Mouse (Mus musculus): ENCODE results near the gene Tnfsf9. TPM values are rescaled to one million over a fixed set of nuclear protein-coding genes. Genes with fewer than 3 reads are reported as not detected.

Gene Tnfsf9
- total and polyA plus RNA-seq, 2 experiments from 2014 or later, result 4.7 to 8.1 TPM

- Histone ChIP-seq H3K9ac (replicated peaks; ENCODE audit: low read length) (no peak overlapping the region), H3K9me3 (ENCODE audit: low read length) (no peaks in the 10 kb centered on the region), H3K36me3 (ENCODE audit: insufficient read depth, low read length) (no peaks in the 10 kb centered on the region), H3K27me3 (ENCODE audit: insufficient read depth, low read length) (no peaks in the 10 kb centered on the region), H3K27ac (no peak overlapping the region), H3K4me1 (ENCODE audit: insufficient read depth, low read length) (no peaks in the 10 kb centered on the region), H3K4me3 (ENCODE audit: low read length) (no peak overlapping the region), H3K4me2 (ENCODE audit: low read depth, low read length) (no peak overlapping the region)
- TF ChIP-seq CTCF (IDR thresholded peaks at IDR 0.05; ENCODE audit: low read depth), result no peak
- WGBS, result 87% methylated on average over 10 of the region's 10 CpGs
- ATAC-seq (no peak), DNase-seq (ENCODE audit: low spot score) (no peak)
Measured at GRCm38 (mm10) chr17:57112768-57113474, 7.8 kb downstream of the Tnfsf9 start.

GRCm38 (mm10) chr17:57116801-57117200 is 11.7 kb downstream of the Tnfsf9 start:
- Histone ChIP-seq H3K4me3 (ENCODE audit: low read length) (no peak overlapping the region), H3K4me2 (ENCODE audit: low read depth, low read length) (no peak overlapping the region), H3K27ac (no peak overlapping the region), H3K27me3 (ENCODE audit: insufficient read depth, low read length) (no peaks in the 10 kb centered on the region), H3K36me3 (ENCODE audit: insufficient read depth, low read length) (no peaks in the 10 kb centered on the region), H3K9me3 (ENCODE audit: low read length) (no peaks in the 10 kb centered on the region), H3K9ac (replicated peaks; ENCODE audit: low read length) (no peak overlapping the region), H3K4me1 (ENCODE audit: insufficient read depth, low read length) (no peaks in the 10 kb centered on the region)
- ATAC-seq (no peak), DNase-seq (ENCODE audit: low spot score) (no peak)
- no peak for TF ChIP-seq CTCF (IDR thresholded peaks at IDR 0.05; ENCODE audit: low read depth)
- WGBS, result 53% methylated on average over 2 of the region's 2 CpGs

GRCm38 (mm10) chr17:57118524-57119349 is 13.6 kb downstream of the Tnfsf9 start:
- Histone ChIP-seq H3K4me1 (ENCODE audit: insufficient read depth, low read length) (no peaks in the 10 kb centered on the region), H3K9me3 (ENCODE audit: low read length) (no peaks in the 10 kb centered on the region), H3K27ac (no peak overlapping the region), H3K4me3 (ENCODE audit: low read length) (no peak overlapping the region), H3K9ac (replicated peaks; ENCODE audit: low read length) (no peak overlapping the region), H3K4me2 (ENCODE audit: low read depth, low read length) (no peak overlapping the region), H3K27me3 (ENCODE audit: insufficient read depth, low read length) (no peaks in the 10 kb centered on the region), H3K36me3 (ENCODE audit: insufficient read depth, low read length) (no peaks in the 10 kb centered on the region)
- DNase-seq (ENCODE audit: low spot score), result no peak
- no peak for TF ChIP-seq CTCF (IDR thresholded peaks at IDR 0.05; ENCODE audit: low read depth)
- WGBS, result 2% methylated on average over 11 of the region's 11 CpGs
- no peak for ATAC-seq

GRCm38 (mm10) chr17:57121856-57122255 is 16.7 kb downstream of the Tnfsf9 start:
- Histone ChIP-seq H3K27me3 (ENCODE audit: insufficient read depth, low read length) (no peaks in the 10 kb centered on the region), H3K9me3 (ENCODE audit: low read length) (no peaks in the 10 kb centered on the region), H3K36me3 (ENCODE audit: insufficient read depth, low read length) (no peaks in the 10 kb centered on the region), H3K4me3 (ENCODE audit: low read length) (no peak overlapping the region), H3K4me1 (ENCODE audit: insufficient read depth, low read length) (no peaks in the 10 kb centered on the region), H3K4me2 (ENCODE audit: low read depth, low read length) (no peak overlapping the region), H3K9ac (replicated peaks; ENCODE audit: low read length) (no peak overlapping the region), H3K27ac (no peak overlapping the region)
- WGBS, result 93% methylated on average over 2 of the region's 2 CpGs
- ATAC-seq (no peak), DNase-seq (ENCODE audit: low spot score) (no peak)
- TF ChIP-seq CTCF (IDR thresholded peaks at IDR 0.05; ENCODE audit: low read depth), result no peak

GRCm38 (mm10) chr17:57123192-57124118 is 18.3 kb downstream of the Tnfsf9 start:
- no peak overlapping the region for H3K4me3 ChIP-seq (ENCODE audit: low read length)
- H3K4me2 ChIP-seq (ENCODE audit: low read depth, low read length), result no peak overlapping the region
- ATAC-seq, result no peak
- no peaks in the 10 kb centered on the region for H3K36me3 ChIP-seq (ENCODE audit: insufficient read depth, low read length)
- H3K27ac ChIP-seq, result no peak overlapping the region
- no peaks in the 10 kb centered on the region for H3K9me3 ChIP-seq (ENCODE audit: low read length)
- DNase-seq (ENCODE audit: low spot score), result no peak
- 86% methylated on average over 11 of the region's 11 CpGs for WGBS
- H3K9ac ChIP-seq (replicated peaks; ENCODE audit: low read length), result no peak overlapping the region
- H3K27me3 ChIP-seq (ENCODE audit: insufficient read depth, low read length), result no peaks in the 10 kb centered on the region
- H3K4me1 ChIP-seq (ENCODE audit: insufficient read depth, low read length), result no peaks in the 10 kb centered on the region
- no peak for TF ChIP-seq CTCF (IDR thresholded peaks at IDR 0.05; ENCODE audit: low read depth)

- H3K27me3 ChIP-seq (ENCODE audit: insufficient read depth, low read length), result no peaks in the 10 kb centered on the region
- no peaks in the 10 kb centered on the region for H3K9me3 ChIP-seq (ENCODE audit: low read length)
- no peaks in the 10 kb centered on the region for H3K36me3 ChIP-seq (ENCODE audit: insufficient read depth, low read length)
- ATAC-seq (no peak), DNase-seq (ENCODE audit: low spot score) (no peak)
- no peaks in the 10 kb centered on the region for H3K4me1 ChIP-seq (ENCODE audit: insufficient read depth, low read length)
- no peak for TF ChIP-seq CTCF (IDR thresholded peaks at IDR 0.05; ENCODE audit: low read depth)
- no peak overlapping the region for H3K4me3 ChIP-seq (ENCODE audit: low read length)
- no peak overlapping the region for H3K27ac ChIP-seq
- WGBS, result 87% methylated on average over 4 of the region's 4 CpGs
- H3K4me2 ChIP-seq (ENCODE audit: low read depth, low read length), result no peak overlapping the region
- no peak overlapping the region for H3K9ac ChIP-seq (replicated peaks; ENCODE audit: low read length)
Measured at GRCm38 (mm10) chr17:57124792-57125191, 19.7 kb downstream of the Tnfsf9 start.
